Mouse (Mus musculus): ENCODE measurements around the gene Tsen2. TPM values are rescaled to one million over a fixed set of nuclear protein-coding genes. Genes with fewer than 3 reads are reported as not detected.

The Tsen2 gene
- polyA plus RNA-seq, 1 experiment from 2014 or later: 36.9 TPM

DNA sequence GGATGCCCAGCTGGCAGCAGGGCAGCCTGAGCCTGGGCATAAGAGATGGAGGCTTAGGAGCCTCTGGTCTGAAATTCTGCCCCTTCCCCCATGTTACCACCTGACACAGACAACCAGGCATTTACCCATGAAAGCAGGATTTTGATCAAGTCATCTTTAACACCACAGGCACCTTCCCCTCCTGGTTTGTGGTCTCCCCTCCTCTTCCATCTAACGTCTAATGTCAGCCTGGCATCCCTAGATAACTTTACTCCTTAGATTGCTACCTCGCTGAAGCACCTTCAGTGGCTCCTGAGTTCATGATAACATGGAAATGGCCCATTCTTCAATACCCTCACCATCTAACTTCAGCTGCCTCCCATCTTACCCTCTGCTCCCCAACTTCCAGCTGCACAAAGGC lies 26.1 kb upstream of the Tsen2 start:
- ATAC-seq (ENCODE audit: low FRiP score): no peak
- Histone ChIP-seq H3K27ac (replicated peaks) (no peak overlapping the region), H3K36me3 (no peaks in the 10 kb centered on the region), H3K27me3 (replicated peaks) (no peaks in the 10 kb centered on the region), H3K4me1 (no peaks in the 10 kb centered on the region), H3K4me3 (replicated peaks) (no peak overlapping the region), H3K4me2 (no peak overlapping the region), H3K9me3 (replicated peaks) (no peaks in the 10 kb centered on the region), H3K9ac (replicated peaks) (no peak overlapping the region)
- 76% methylated on average over 2 of the region's 2 CpGs for WGBS

GRCm38 (mm10) chr6:115519275-115519699 lies 25.2 kb upstream of the Tsen2 start:
- Histone ChIP-seq H3K4me3 (replicated peaks) (no peak overlapping the region), H3K27ac (replicated peaks) (no peak overlapping the region), H3K4me2 (no peak overlapping the region), H3K36me3 (no peaks in the 10 kb centered on the region), H3K9ac (replicated peaks) (no peak overlapping the region), H3K9me3 (replicated peaks) (no peaks in the 10 kb centered on the region), H3K27me3 (replicated peaks) (no peaks in the 10 kb centered on the region), H3K4me1 (no peaks in the 10 kb centered on the region)
- 73% methylated on average over 11 of the region's 12 CpGs for WGBS
- no peak for ATAC-seq (ENCODE audit: low FRiP score)

- Histone ChIP-seq H3K9ac (replicated peaks) (no peak overlapping the region), H3K4me2 (no peak overlapping the region), H3K9me3 (replicated peaks) (no peaks in the 10 kb centered on the region), H3K36me3 (no peaks in the 10 kb centered on the region), H3K27me3 (replicated peaks) (no peaks in the 10 kb centered on the region), H3K27ac (replicated peaks) (no peak overlapping the region), H3K4me3 (replicated peaks) (no peak overlapping the region), H3K4me1 (no peaks in the 10 kb centered on the region)
- ATAC-seq (ENCODE audit: low FRiP score): no peak
- 87% methylated on average over 1 of the region's 1 CpGs for WGBS
These were observed 22.5 kb upstream of the Tsen2 start for GRCm38 (mm10) chr6:115521923-115522322.

DNA sequence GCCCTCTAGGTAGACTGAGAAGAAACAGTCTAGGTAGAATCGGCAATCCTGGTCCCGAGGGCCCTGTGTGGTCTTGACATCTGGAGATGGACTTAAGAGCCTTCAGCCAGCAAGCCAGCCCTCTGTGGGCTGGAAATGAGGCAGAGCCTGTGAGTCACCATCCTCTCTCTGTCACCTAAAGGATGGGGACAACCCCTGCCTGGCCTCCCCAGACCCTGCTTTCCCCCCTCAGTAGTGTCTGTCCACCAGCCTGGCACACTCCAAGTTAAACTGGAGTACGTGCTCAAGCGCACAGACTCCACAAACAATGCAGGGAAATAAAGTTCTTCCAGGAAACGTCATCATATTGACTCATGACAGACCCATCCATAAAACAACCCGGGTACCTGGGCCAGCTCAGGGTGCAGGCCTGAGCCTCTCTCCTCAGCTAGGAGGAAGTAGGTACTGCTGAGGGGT lies 21.7 kb upstream of the Tsen2 start:
- no peak overlapping the region for H3K9ac ChIP-seq (replicated peaks)
- 81% methylated on average over 6 of the region's 6 CpGs for WGBS
- ATAC-seq (ENCODE audit: low FRiP score): no peak
- H3K4me3 ChIP-seq (replicated peaks): no peak overlapping the region
- H3K4me1 ChIP-seq: no peaks in the 10 kb centered on the region
- no peaks in the 10 kb centered on the region for H3K36me3 ChIP-seq
- no peaks in the 10 kb centered on the region for H3K9me3 ChIP-seq (replicated peaks)
- H3K4me2 ChIP-seq: no peak overlapping the region
- H3K27ac ChIP-seq (replicated peaks): no peak overlapping the region
- H3K27me3 ChIP-seq (replicated peaks): no peaks in the 10 kb centered on the region

GRCm38 (mm10) chr6:115523201-115523600 lies 21.3 kb upstream of the Tsen2 start:
- Histone ChIP-seq H3K27ac (replicated peaks) (no peak overlapping the region), H3K9me3 (replicated peaks) (no peaks in the 10 kb centered on the region), H3K27me3 (replicated peaks) (no peaks in the 10 kb centered on the region), H3K4me3 (replicated peaks) (no peak overlapping the region), H3K9ac (replicated peaks) (no peak overlapping the region), H3K4me2 (no peak overlapping the region), H3K36me3 (no peaks in the 10 kb centered on the region), H3K4me1 (no peaks in the 10 kb centered on the region)
- ATAC-seq (ENCODE audit: low FRiP score): no peak
- WGBS: 76% methylated on average over 9 of the region's 9 CpGs

DNA sequence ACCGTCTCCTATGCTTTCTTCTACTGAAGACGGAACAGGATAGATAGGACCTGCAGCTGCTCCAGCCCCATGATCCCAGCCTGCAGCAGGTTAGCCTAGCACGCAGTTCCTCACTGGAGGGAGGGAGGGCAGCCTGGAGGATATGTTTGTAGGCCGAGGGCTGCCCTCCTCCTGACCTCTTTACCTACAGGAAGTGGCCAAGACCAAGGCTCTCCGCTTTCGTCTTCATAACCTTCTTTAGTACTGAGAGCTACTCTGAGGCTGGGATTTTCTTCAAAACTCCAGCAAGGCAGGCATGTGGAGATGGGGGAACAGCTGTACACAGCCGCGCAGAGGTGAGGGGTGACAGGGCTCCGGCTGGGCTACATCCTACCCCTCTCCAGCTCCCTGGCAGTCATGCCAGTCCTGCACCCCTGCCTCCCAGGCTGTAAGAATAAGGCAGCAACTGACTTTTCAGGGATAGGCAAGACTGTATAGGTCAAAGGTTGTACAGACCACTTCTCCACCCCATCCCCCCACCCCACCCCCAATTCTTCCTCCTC lies 19.9 kb upstream of the Tsen2 start:
- WGBS: 84% methylated on average over 9 of the region's 9 CpGs
- no peaks in the 10 kb centered on the region for H3K27me3 ChIP-seq (replicated peaks)
- no peaks in the 10 kb centered on the region for H3K36me3 ChIP-seq

DNA sequence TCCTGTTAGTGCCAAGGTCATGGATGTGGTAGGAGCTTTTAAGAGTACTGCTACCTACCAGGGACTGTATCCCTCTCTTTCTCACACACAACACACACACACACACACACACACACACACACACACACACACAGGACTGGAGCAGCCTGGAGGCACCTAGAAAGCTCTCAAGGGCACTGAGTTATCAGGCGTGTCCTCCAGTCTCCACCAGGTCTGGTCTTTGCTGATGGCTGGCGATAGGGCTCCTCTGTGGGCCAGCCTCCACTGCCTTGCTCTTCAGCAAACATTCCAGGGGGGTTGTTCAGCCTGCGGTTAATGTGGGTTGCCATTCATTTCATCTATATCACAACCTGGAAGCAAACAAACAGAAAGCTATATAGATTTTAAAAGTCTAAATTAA lies 17.0 kb upstream of the Tsen2 start:
- Histone ChIP-seq H3K36me3 (no peaks in the 10 kb centered on the region), H3K4me2 (no peak overlapping the region), H3K27ac (replicated peaks) (no peak overlapping the region), H3K27me3 (replicated peaks) (no peaks in the 10 kb centered on the region), H3K4me3 (replicated peaks) (no peak overlapping the region), H3K9ac (replicated peaks) (no peak overlapping the region), H3K9me3 (replicated peaks) (no peaks in the 10 kb centered on the region), H3K4me1 (no peaks in the 10 kb centered on the region)
- no peak for ATAC-seq (ENCODE audit: low FRiP score)
- WGBS: 93% methylated on average over 3 of the region's 3 CpGs

More for the DNA sequence above, 19.9 kb upstream of the Tsen2 start:
- Histone ChIP-seq H3K4me2 (no peak overlapping the region), H3K4me1 (no peaks in the 10 kb centered on the region), H3K4me3 (replicated peaks) (no peak overlapping the region), H3K9me3 (replicated peaks) (no peaks in the 10 kb centered on the region), H3K27ac (replicated peaks) (no peak overlapping the region), H3K9ac (replicated peaks) (no peak overlapping the region)
- ATAC-seq (ENCODE audit: low FRiP score): no peak

DNA sequence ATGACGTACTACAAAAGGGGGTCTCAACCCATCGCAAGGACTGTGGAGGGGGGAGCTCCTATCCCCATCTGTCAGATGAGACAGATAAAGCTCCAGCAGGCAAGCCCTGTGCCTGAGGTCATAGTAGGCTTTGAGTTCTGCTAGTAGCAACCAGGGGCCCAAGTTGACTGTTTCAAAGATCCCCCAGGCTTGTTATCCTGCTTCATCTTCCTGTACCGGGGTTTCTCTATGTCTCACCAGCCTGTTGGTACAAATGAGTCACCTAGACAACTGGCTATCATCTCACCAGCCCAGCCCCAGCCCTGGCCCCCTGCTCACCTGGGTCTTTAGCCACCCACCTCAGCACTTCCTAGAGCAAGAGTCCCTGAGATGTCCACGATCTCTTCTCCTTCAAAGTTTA lies 16.1 kb upstream of the Tsen2 start:
- H3K4me3 ChIP-seq (replicated peaks): no peak overlapping the region
- no peak overlapping the region for H3K27ac ChIP-seq (replicated peaks)
- no peaks in the 10 kb centered on the region for H3K4me1 ChIP-seq
- H3K9me3 ChIP-seq (replicated peaks): no peaks in the 10 kb centered on the region
- H3K27me3 ChIP-seq (replicated peaks): no peaks in the 10 kb centered on the region
- no peak overlapping the region for H3K4me2 ChIP-seq
- H3K36me3 ChIP-seq: no peaks in the 10 kb centered on the region
- H3K9ac ChIP-seq (replicated peaks): no peak overlapping the region
- WGBS: 89% methylated on average over 4 of the region's 4 CpGs
- no peak for ATAC-seq (ENCODE audit: low FRiP score)

- H3K4me3 ChIP-seq (replicated peaks): no peak overlapping the region
- WGBS: 69% methylated on average over 7 of the region's 7 CpGs
- no peaks in the 10 kb centered on the region for H3K36me3 ChIP-seq
- peaks cover 4% of the 10 kb centered on the region for H3K4me1 ChIP-seq
- no peaks in the 10 kb centered on the region for H3K27me3 ChIP-seq (replicated peaks)
- H3K9me3 ChIP-seq (replicated peaks): no peaks in the 10 kb centered on the region
- no peak overlapping the region for H3K27ac ChIP-seq (replicated peaks)
- no peak for ATAC-seq (ENCODE audit: low FRiP score)
- no peak overlapping the region for H3K9ac ChIP-seq (replicated peaks)
- H3K4me2 ChIP-seq: no peak overlapping the region
These were observed 9.8 kb upstream of the Tsen2 start for GRCm38 (mm10) chr6:115534617-115535016.

DNA sequence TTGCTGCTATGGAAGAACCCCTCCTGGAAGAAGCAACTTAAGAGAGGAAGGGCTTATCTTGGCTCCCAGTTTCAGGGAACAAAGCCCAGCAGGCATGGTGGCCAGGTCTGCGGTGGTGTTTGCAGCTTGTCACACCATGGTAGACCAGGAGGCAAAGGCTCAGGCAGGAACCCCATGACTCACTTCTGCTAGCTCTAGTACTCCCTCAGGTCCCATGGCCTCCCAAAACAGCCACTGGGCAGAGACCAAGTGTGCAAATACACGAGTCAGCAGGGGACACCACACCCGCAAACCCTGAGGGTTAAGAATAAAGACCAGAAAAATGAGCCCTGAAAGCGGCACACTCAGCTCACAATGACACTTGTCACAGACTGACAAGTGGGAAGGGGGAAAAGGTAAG lies 8.3 kb upstream of the Tsen2 start:
- Histone ChIP-seq H3K27me3 (replicated peaks) (no peaks in the 10 kb centered on the region), H3K9me3 (replicated peaks) (no peaks in the 10 kb centered on the region), H3K36me3 (no peaks in the 10 kb centered on the region), H3K4me3 (replicated peaks) (no peak overlapping the region), H3K27ac (replicated peaks) (no peak overlapping the region), H3K9ac (replicated peaks) (no peak overlapping the region), H3K4me2 (no peak overlapping the region), H3K4me1 (peaks cover 4% of the 10 kb centered on the region)
- ATAC-seq (ENCODE audit: low FRiP score): no peak
- WGBS: 75% methylated on average over 4 of the region's 4 CpGs

DNA sequence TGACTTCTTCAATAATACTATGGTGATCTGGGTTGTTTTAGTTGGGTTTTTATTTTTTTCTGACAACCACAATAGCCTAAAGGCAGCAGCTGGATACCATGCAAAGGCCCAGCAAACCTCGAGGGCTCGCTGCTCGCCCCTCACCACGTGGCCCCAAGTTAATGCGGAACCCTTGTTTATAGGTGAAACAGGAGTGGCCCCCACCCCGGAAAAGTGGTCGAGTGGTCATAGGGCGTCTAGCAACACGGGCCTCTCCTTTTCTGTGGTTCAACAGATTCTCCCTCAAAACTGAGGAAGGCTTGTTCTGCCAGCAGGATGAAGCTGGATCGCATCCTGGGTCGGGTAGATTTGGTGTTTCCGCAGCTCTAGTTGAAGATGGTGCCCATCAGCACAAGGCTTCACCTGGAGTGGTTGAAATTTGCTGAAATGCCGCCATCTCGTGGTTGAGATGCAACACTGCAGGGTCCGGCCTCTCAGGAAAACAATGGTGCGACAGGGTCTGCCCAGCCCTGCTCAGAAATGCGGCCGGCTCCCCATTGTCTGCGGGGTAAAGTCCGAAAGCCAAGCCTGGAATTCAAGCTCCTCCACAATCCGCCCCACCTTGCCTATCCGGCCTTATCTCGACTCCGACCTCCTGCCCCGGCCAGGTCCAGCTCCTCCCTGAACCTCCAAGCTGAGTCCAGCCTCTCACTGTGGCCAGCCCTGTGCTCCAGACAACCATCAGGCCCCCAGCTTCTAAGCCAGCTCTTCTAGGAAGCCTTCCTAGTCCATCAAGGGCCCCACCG lies 5.6 kb upstream of the Tsen2 start:
- Histone ChIP-seq H3K4me2 (peak overlapping the region; percentile 68), H3K36me3 (no peaks in the 10 kb centered on the region), H3K9me3 (replicated peaks) (no peaks in the 10 kb centered on the region), H3K27ac (replicated peaks) (no peak overlapping the region), H3K4me3 (replicated peaks) (peak overlapping the region; percentile 36), H3K4me1 (peaks cover 9% of the 10 kb centered on the region), H3K27me3 (replicated peaks) (no peaks in the 10 kb centered on the region), H3K9ac (replicated peaks) (peak overlapping the region; percentile 57)
- ATAC-seq (ENCODE audit: low FRiP score): peak; percentile 85
- 22% methylated on average over 26 of the region's 26 CpGs for WGBS

DNA sequence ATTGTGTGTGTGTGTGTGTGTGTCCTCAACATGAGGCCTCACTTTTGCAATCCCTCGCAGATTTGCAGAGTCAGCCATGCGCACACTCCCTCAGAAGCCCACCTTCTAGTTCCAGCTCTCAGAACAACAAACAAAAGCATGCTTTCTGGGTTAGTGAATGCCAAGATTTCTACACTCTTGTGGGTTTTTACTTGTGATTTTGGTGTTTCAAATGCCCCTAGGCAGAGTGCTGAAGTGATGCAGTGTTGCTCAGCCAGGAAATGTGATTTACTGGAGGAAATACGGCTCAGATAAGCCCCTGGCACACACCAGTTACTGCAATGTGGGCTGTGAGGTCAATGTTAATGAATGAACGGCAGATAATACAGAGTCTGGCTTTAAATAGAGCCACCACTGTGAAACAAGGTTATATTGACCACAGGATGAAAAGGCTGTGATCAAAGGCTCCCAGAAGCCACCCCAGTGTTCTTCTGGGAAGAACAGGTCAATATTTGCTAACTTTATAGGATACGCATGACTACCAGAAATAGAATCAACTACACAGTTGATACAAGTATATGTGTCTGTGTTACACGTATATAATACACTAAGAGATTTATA lies 2.7 kb upstream of the Tsen2 start:
- no peaks in the 10 kb centered on the region for H3K36me3 ChIP-seq
- 53% methylated on average over 6 of the region's 6 CpGs for WGBS

More for the DNA sequence above, 2.7 kb upstream of the Tsen2 start:
- Histone ChIP-seq H3K9ac (replicated peaks) (no peak overlapping the region), H3K27ac (replicated peaks) (no peak overlapping the region), H3K9me3 (replicated peaks) (no peaks in the 10 kb centered on the region), H3K27me3 (replicated peaks) (no peaks in the 10 kb centered on the region), H3K4me3 (replicated peaks) (no peak overlapping the region), H3K4me1 (peaks cover 22% of the 10 kb centered on the region), H3K4me2 (no peak overlapping the region)
- ATAC-seq (ENCODE audit: low FRiP score): no peak

All from neural tube, embryonic 15.5 days (tissue).